Mouse (Mus musculus): ENCODE results near the gene Glrx2. TPM values are rescaled to one million over a fixed set of nuclear protein-coding genes. Genes with fewer than 3 reads are reported as not detected.

Gene Glrx2
- polyA plus RNA-seq, 1 experiment from 2014 or later: 104 TPM

DNA sequence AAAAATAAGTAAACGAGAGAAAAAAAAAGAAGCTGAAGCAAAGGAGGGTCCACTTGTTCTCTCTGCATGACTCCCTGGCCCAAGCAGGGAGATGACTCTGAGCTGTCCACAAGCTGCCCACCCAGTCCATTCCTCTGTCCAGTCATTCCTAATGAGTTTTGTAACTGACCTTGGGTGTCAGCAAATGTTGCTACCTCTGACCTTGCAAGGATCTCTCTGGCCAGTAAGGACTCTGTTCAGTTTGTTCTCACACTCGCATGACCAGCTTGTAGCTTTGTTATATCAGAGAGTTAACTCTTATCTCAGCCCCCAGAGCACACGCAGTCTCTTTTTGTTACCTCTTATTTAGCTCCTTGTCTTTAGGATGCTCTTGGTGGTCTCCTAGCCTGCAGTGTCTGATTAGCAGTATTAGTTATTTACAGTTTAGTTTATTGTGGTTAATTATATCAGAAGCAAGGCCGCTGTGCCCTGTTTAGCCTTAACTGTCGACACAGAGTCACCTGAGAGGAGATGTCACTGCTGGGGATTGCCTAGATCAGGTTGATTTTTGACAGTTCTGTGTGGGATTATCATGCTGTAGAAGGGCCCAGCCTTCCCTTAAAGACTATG is 8.4 kb downstream of the Glrx2 start:
- Histone ChIP-seq H3K9ac (no peak overlapping the region), H3K36me3 (no peaks in the 10 kb centered on the region), H3K4me2 (no peak overlapping the region), H3K9me3 (no peaks in the 10 kb centered on the region), H3K27me3 (replicated peaks) (no peaks in the 10 kb centered on the region), H3K4me1 (no peaks in the 10 kb centered on the region), H3K4me3 (replicated peaks) (no peak overlapping the region), H3K27ac (no peak overlapping the region)
- no peak for ATAC-seq (ENCODE audit: insufficient read depth, low FRiP score, low read depth)
- 78% methylated on average over 5 of the region's 5 CpGs for WGBS

DNA sequence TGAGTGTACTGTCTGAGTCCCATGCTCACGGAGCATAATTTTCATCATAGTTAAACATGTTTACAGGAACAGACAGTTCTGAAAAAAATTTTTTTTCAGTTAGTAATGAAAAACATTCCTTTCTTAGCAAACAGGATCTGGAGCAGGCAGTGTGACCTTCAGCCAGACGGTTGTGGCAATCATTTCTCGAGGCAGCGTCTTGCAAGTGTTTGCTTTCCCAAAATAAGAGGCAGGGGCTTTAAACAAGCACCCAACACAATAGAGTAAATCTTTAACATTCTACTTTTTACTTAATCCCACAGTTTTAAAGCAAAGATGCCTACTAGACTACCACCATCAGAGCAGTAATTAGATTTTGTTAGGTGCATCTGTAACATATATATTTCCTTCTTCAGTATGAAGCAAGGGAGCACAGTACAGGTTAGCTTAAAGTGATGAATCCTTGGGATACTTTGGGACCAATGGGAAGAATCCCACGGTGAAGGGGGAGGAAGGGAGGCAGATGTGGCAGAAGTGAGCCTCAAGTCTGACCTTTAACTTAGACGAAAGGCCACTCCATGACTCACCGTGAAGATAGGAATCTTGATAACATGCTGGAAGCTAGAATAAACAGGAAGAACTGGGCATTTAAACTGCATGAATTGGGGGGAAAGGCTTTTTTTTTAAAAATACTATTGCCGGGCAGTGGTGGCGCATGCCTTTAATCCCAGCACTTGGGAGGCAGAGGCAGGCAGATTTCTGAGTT is 11.7 kb downstream of the Glrx2 start:
- no peak overlapping the region for H3K4me3 ChIP-seq (replicated peaks)
- H3K4me2 ChIP-seq: no peak overlapping the region
- no peaks in the 10 kb centered on the region for H3K9me3 ChIP-seq
- no peak for ATAC-seq (ENCODE audit: insufficient read depth, low FRiP score, low read depth)
- H3K27ac ChIP-seq: no peak overlapping the region
- 43% methylated on average over 9 of the region's 9 CpGs for WGBS
- no peak overlapping the region for H3K9ac ChIP-seq
- H3K36me3 ChIP-seq: no peaks in the 10 kb centered on the region
- no peaks in the 10 kb centered on the region for H3K4me1 ChIP-seq
- H3K27me3 ChIP-seq (replicated peaks): no peaks in the 10 kb centered on the region

DNA sequence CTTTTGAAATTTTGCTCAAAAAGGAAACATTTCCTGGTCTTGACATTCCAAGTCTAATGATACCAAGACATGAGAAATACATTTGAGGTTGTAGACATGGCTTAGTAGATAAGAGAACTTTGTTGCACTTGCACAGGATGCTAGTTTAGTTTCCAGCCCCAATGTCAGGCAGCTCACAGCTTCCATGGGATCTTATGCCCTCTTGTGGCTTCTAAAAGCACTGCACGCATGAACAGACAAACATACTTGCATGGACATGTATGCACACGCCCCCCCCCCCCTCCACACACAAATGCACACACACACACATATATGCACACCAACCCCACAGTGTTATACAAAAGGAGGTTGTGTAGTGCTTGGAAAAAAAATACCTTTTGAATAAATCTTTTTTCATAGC is 14.8 kb downstream of the Glrx2 start:
- Histone ChIP-seq H3K27ac (no peak overlapping the region), H3K9ac (no peak overlapping the region), H3K4me1 (no peaks in the 10 kb centered on the region), H3K4me2 (no peak overlapping the region), H3K27me3 (replicated peaks) (no peaks in the 10 kb centered on the region), H3K4me3 (replicated peaks) (no peak overlapping the region), H3K9me3 (no peaks in the 10 kb centered on the region), H3K36me3 (no peaks in the 10 kb centered on the region)
- no peak for ATAC-seq (ENCODE audit: insufficient read depth, low FRiP score, low read depth)
- WGBS: 76% methylated on average over 2 of the region's 2 CpGs

- no peaks in the 10 kb centered on the region for H3K36me3 ChIP-seq
- H3K9ac ChIP-seq: no peak overlapping the region
- no peak overlapping the region for H3K4me2 ChIP-seq
- H3K27ac ChIP-seq: no peak overlapping the region
- 63% methylated on average over 4 of the region's 4 CpGs for WGBS
- no peaks in the 10 kb centered on the region for H3K4me1 ChIP-seq
- H3K4me3 ChIP-seq (replicated peaks): no peak overlapping the region
- H3K27me3 ChIP-seq (replicated peaks): no peaks in the 10 kb centered on the region
- no peaks in the 10 kb centered on the region for H3K9me3 ChIP-seq
- no peak for ATAC-seq (ENCODE audit: insufficient read depth, low FRiP score, low read depth)
Measured at GRCm38 (mm10) chr1:143731691-143732090, 15.6 kb downstream of the Glrx2 start.

DNA sequence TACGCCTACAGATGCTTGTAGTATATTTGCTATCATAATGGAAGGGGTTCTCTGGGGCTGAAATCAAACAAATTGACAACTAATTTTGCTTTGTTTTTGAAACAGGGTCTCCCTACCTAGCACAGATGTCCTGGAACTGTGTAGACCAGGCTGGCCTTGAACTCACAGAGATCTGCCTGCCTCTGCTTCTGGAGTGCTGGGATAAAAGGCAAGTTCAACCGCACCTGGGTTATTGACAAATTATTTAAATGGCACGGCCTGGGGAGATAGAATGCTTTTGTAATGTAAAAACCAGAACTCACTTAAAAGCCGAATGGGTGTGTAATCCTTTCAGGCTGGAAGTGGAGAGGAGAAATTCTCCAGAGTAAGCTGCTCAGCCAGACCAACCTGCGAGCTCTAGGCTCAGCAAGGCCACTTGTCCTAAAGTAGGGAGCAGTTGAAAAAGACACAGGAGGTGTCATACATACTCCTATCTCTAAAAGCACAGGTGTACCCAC is 17.8 kb downstream of the Glrx2 start:
- Histone ChIP-seq H3K9ac (no peak overlapping the region), H3K4me2 (no peak overlapping the region), H3K27ac (no peak overlapping the region), H3K4me3 (replicated peaks) (no peak overlapping the region), H3K9me3 (no peaks in the 10 kb centered on the region), H3K36me3 (no peaks in the 10 kb centered on the region), H3K4me1 (no peaks in the 10 kb centered on the region), H3K27me3 (replicated peaks) (no peaks in the 10 kb centered on the region)
- 75% methylated on average over 5 of the region's 5 CpGs for WGBS
- no peak for ATAC-seq (ENCODE audit: insufficient read depth, low FRiP score, low read depth)

DNA sequence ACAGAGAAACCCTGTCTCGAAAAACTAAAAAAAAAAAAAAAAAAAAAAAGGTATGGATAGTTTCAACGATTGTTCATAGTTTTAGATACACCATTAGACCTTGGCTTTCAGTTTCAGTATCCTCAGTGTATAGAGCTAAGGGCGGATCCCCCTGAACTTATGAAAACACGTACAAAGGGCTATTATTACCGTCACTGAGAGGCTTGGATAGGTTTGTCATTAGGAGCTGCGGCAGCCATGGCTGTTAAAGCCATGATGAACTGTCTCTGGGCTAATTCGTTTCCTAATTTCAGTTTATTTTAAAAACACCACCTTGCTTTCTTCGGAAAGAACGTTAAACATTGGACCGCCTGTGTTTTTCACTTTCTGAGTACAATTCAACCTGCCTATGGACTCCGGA is 22.7 kb downstream of the Glrx2 start:
- 0 out of 2 replicates have a peak overlapping the region, but pooled peaks have one; percentile 53 for H3K9ac ChIP-seq
- ATAC-seq (ENCODE audit: insufficient read depth, low FRiP score, low read depth): no peak

DNA sequence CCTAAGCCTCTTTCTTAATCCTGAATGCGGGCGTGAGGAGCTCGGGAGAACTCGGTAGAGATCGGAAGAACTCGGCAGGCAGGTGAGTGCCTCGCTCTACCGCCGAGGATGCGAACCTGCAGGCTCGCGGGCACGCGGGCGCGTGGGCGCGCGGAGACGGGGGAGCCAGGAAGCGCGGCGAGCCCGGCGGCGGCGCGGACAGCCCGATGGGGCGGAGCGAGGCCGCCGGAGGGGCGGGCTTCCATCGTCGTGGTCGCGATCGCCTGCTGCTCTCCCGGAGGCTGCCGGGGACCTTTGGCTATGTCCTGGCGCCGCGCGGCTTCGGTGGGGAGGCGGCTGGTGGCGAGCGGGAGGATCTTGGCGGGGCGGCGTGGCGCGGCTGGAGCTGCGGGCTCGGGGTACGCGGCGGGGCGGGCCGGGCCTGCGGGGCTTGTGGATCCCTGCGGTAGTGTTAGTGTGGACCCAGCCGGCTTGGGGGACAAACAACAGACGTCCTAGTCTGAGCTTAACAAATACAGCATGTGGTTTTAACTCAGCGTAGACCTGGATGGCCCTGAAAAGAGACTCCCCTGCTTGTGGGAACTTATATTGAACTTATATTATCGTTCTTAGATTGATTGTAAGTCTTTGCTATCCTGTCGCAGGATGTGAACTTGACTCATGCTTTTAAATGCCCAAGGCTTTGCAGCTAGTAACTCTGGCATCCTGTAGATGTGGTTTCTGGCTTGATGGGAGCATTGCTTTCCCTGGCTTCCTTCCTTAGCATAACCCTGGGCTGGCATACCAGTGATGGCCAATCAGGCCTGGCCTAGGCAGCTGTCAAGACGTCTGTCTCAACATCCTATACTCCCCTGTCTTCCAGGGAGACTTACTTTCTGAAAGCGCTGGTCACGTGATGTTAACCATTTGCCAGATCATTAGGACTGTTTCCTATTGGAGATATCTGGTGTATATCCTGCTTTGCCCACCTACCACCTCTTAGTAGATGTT is 23.5 kb downstream of the Glrx2 start:
- Histone ChIP-seq H3K4me3 (replicated peaks) (peak overlapping the region; percentile 75), H3K9me3 (no peaks in the 10 kb centered on the region), H3K9ac (peak overlapping the region; percentile 53), H3K4me2 (peak overlapping the region; percentile 73), H3K27me3 (replicated peaks) (no peaks in the 10 kb centered on the region), H3K36me3 (peaks cover 14% of the 10 kb centered on the region; the same call in 1 of the 2 replicates), H3K27ac (peak overlapping the region; percentile 75), H3K4me1 (no peaks in the 10 kb centered on the region)
- peak; percentile 95 for ATAC-seq (ENCODE audit: insufficient read depth, low FRiP score, low read depth)
- under 1% methylated on average over 64 of the region's 71 CpGs for WGBS

More for the DNA sequence above, 22.7 kb downstream of the Glrx2 start:
- H3K4me3 ChIP-seq (replicated peaks): peak overlapping the region; percentile 75
- H3K4me2 ChIP-seq: peak overlapping the region; percentile 73
- 21% methylated on average over 11 of the region's 11 CpGs for WGBS
- peak overlapping the region; percentile 38; the same call in 1 of the 2 replicates for H3K27ac ChIP-seq
- no peaks in the 10 kb centered on the region for H3K4me1 ChIP-seq
- H3K27me3 ChIP-seq (replicated peaks): no peaks in the 10 kb centered on the region
- no peaks in the 10 kb centered on the region for H3K9me3 ChIP-seq
- H3K36me3 ChIP-seq: peaks cover 11% of the 10 kb centered on the region; the same call in 1 of the 2 replicates

DNA sequence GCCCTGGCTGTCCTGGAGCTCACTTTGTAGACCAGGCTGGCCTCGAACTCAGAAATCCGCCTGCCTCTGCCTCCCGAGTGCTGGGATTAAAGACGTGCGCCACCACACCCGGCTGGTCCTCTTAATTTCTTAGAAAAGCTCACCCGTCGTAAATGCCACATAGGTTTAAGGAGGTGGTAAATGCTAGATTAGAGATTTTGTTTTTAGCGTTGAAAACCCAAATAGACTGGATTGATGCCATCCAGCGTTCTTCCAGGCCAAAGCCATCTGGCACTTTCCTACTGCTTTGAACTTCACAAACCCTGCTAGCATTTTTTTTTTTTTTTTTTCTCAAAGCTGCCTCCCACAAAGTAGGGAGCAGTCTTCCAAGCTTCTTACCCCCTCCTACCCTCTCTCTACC is 24.4 kb downstream of the Glrx2 start:
- no peaks in the 10 kb centered on the region for H3K27me3 ChIP-seq (replicated peaks)
- peak overlapping the region; percentile 73; the same call in 1 of the 2 replicates for H3K4me2 ChIP-seq
- no peaks in the 10 kb centered on the region for H3K9me3 ChIP-seq
- H3K4me3 ChIP-seq (replicated peaks): no peak overlapping the region
- no peak for ATAC-seq (ENCODE audit: insufficient read depth, low FRiP score, low read depth)
- 86% methylated on average over 10 of the region's 10 CpGs for WGBS
- no peak overlapping the region for H3K27ac ChIP-seq
- H3K4me1 ChIP-seq: no peaks in the 10 kb centered on the region
- no peak overlapping the region for H3K9ac ChIP-seq
- H3K36me3 ChIP-seq: peaks cover 17% of the 10 kb centered on the region; the same call in 1 of the 2 replicates

- Histone ChIP-seq H3K4me1 (no peaks in the 10 kb centered on the region), H3K4me3 (replicated peaks) (no peak overlapping the region), H3K27me3 (replicated peaks) (no peaks in the 10 kb centered on the region), H3K9me3 (no peaks in the 10 kb centered on the region), H3K36me3 (peaks cover 20% of the 10 kb centered on the region; the same call in 1 of the 2 replicates), H3K9ac (no peak overlapping the region), H3K4me2 (no peak overlapping the region), H3K27ac (no peak overlapping the region)
- WGBS: 83% methylated on average over 5 of the region's 5 CpGs
- no peak for ATAC-seq (ENCODE audit: insufficient read depth, low FRiP score, low read depth)
Measured at GRCm38 (mm10) chr1:143741331-143741730, 25.2 kb downstream of the Glrx2 start.

DNA sequence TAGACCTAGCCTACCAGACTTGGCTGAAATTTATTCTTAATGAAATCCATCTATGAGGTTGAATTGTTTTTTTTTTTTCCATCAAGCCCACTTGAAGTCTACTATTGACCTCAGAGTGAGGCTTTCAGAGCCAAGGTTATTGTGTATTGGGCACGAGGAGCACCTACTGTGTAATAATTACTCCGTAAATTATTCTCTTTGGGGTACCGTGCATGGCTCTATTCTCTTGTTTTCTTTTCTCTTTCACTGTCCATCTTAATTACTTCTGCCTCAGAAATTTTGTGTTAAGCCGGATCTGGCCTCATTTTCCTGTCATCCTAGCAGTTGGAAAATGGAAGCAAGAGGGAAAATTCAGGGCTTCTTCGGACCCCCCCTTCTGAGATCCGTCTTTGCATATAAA is 26.0 kb downstream of the Glrx2 start:
- WGBS: 91% methylated on average over 6 of the region's 6 CpGs
- Histone ChIP-seq H3K4me2 (no peak overlapping the region), H3K9ac (no peak overlapping the region), H3K27me3 (replicated peaks) (no peaks in the 10 kb centered on the region), H3K4me3 (replicated peaks) (no peak overlapping the region), H3K9me3 (no peaks in the 10 kb centered on the region), H3K27ac (no peak overlapping the region), H3K4me1 (no peaks in the 10 kb centered on the region), H3K36me3 (peaks cover 20% of the 10 kb centered on the region; the same call in 1 of the 2 replicates)
- no peak for ATAC-seq (ENCODE audit: insufficient read depth, low FRiP score, low read depth)

DNA sequence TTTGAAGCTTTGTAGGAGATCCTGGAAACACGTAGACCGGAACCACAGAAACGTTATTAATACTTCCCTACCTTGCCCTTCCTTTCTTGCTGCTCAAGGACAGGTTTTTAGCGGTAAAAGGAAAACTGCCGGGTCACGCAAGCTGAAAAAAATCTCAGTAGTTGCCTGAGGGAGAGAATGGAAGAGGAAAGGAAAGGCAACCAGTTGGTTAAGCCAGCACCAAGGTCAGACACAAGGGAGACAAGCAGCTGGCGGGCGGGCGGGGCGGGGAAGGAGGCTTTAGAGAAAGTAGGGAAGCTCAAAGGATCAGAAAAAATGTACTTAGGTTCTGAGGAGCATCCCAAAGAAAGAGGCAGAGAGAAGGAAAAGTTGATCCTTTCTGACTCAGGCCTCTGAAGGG is 29.7 kb downstream of the Glrx2 start:
- WGBS: 89% methylated on average over 10 of the region's 10 CpGs
- no peaks in the 10 kb centered on the region for H3K9me3 ChIP-seq
- no peak overlapping the region for H3K27ac ChIP-seq
- H3K4me3 ChIP-seq (replicated peaks): no peak overlapping the region
- peaks cover 20% of the 10 kb centered on the region; the same call in 1 of the 2 replicates for H3K36me3 ChIP-seq
- H3K9ac ChIP-seq: no peak overlapping the region
- H3K4me2 ChIP-seq: no peak overlapping the region
- H3K4me1 ChIP-seq: no peaks in the 10 kb centered on the region
- no peaks in the 10 kb centered on the region for H3K27me3 ChIP-seq (replicated peaks)
- no peak for ATAC-seq (ENCODE audit: insufficient read depth, low FRiP score, low read depth)

Measured in stomach, embryonic 15.5 days (tissue).